Mouse (Mus musculus): Measurements from ENCODE around the gene Gfra1. TPM values are rescaled to one million over a fixed set of nuclear protein-coding genes. Genes with fewer than 3 reads are reported as not detected.
A peak's percentile ranks its signal among the peaks of the same experiment; 100 is the strongest.

The Gfra1 gene
- total RNA-seq, 1 experiment from 2014 or later: 0.40 TPM

DNA sequence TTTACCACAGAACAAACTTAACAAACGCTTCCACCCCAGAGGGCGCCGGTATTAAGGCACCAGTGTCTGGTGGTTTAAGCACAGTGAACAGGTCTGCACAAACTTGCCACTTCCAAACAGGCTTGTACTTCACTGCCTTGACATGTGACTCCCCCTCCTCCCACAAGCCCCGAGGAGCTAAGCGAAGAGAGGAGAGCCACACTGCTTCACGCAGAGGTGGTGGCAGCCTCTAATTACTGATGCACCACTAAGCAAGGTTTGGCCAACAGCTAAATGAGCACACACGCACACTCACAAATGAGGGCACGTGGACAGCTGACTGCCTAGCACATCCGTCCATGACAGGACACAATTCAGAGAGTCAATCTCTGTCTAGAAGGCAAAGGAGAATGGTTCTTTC lies 91.0 kb downstream of the Gfra1 start:
- ATAC-seq (replicated peaks in 1 of 2; ENCODE audit: insufficient read depth in 1 of 2, low FRiP score in 2 of 2, low TSS enrichment in 1 of 2, low read depth in 1 of 2, poor library complexity in 2 of 2, severe bottlenecking in 2 of 2): no peak

DNA sequence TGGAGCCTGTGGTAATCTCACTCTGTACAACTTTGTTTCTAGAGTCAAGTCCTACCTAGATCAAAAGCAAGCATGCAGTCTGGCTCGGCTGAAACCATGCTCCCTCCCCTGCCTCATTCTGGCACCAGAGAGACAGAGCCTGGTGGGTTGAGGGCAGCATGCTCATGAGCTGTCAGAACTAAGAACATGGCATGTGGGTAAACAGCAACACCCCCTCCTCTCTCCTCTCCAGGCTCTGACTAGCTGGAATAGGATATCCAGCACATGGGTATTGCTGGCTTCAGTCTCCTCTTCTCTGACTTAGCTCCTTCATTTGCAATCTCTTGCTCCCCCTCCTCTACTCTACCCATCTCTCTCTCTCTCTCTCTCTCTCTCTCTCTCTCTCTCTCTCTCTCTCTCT lies 94.7 kb downstream of the Gfra1 start:
- no peak for ATAC-seq (replicated peaks in 1 of 2; ENCODE audit: insufficient read depth in 1 of 2, low FRiP score in 2 of 2, low TSS enrichment in 1 of 2, low read depth in 1 of 2, poor library complexity in 2 of 2, severe bottlenecking in 2 of 2)

GRCm38 (mm10) chr19:58358063-58358462 lies 97.6 kb downstream of the Gfra1 start:
- peak; percentile 63 to 65 for ATAC-seq (replicated peaks in 1 of 2; ENCODE audit: insufficient read depth in 1 of 2, low FRiP score in 2 of 2, low TSS enrichment in 1 of 2, low read depth in 1 of 2, poor library complexity in 2 of 2, severe bottlenecking in 2 of 2)

DNA sequence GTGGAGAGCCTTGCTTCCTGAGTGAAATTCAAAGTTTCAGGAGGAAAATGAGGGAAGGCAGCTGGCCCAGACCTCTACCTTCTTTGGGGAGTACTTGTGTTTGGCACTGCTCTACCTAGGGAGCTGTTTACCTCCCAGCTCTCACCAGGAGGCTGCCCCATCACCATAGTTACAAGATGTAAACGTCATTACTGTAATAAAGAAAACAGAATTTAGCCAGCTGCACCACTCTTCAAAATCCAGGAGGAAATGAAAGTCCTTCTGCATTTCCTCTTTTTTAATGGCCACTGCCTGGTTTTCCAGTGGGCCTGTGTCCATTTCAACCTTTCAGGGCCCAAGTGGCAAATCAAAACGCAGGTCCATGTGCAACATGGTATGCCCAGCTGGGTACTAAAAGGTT lies 101.8 kb downstream of the Gfra1 start:
- no peak for ATAC-seq (replicated peaks in 1 of 2; ENCODE audit: insufficient read depth in 1 of 2, low FRiP score in 2 of 2, low TSS enrichment in 1 of 2, low read depth in 1 of 2, poor library complexity in 2 of 2, severe bottlenecking in 2 of 2)

DNA sequence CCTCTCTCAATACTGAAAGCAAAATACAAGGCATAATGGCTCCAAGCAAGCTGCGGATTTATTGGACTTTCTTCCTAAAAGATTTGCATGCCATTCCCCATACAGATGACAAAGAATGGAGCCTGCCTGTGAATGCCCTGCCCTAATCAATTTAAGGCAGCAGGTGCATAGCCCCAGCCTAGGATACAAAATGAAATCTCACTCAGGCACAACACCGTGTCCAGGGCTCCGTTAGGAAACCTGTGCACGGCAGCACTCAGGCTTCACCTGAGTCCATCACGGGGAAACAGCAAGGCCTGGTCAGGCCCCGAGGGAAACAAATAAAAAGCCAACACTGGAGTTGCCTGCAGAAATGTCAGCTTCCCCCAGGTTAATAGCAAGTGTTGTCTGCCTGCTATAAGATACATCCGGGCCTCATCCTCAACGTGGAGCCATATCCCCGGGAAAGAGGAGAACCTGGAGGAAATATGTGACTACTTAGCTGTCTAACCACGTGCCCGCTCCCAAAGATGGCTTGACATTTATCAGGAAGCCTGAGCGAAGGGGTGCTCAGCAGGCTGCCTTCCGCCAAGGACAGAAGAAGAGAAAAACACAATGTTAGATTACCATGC lies 102.3 kb downstream of the Gfra1 start:
- no peak for ATAC-seq (replicated peaks in 1 of 2; ENCODE audit: insufficient read depth in 1 of 2, low FRiP score in 2 of 2, low TSS enrichment in 1 of 2, low read depth in 1 of 2, poor library complexity in 2 of 2, severe bottlenecking in 2 of 2)

GRCm38 (mm10) chr19:58349890-58350408 lies 105.8 kb downstream of the Gfra1 start:
- no peak for ATAC-seq (replicated peaks in 1 of 2; ENCODE audit: insufficient read depth in 1 of 2, low FRiP score in 2 of 2, low TSS enrichment in 1 of 2, low read depth in 1 of 2, poor library complexity in 2 of 2, severe bottlenecking in 2 of 2)

- ATAC-seq (replicated peaks in 1 of 2; ENCODE audit: insufficient read depth in 1 of 2, low FRiP score in 2 of 2, low TSS enrichment in 1 of 2, low read depth in 1 of 2, poor library complexity in 2 of 2, severe bottlenecking in 2 of 2): no peak
These were observed 110.6 kb downstream of the Gfra1 start for GRCm38 (mm10) chr19:58345137-58345536.

DNA sequence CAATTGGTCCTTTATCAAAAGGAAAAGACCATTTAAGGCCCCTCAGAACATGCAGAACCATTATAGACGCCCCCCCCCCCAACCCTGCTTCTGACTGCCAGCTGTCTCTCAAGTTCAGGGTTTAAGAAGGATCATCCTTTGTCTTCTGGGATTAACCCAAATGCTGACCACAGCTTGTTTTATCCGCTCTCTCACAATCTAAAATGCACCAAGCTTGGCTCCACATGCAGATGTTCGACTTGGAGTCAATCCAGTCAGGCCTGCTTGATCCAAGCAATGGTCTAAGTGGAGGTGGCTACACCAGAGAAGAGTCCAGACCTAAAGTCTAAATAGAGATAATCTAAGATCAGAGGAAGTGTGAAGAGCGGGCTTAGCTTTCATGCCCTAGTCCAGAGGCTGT lies 114.4 kb downstream of the Gfra1 start:
- no peak for ATAC-seq (replicated peaks in 1 of 2; ENCODE audit: insufficient read depth in 1 of 2, low FRiP score in 2 of 2, low TSS enrichment in 1 of 2, low read depth in 1 of 2, poor library complexity in 2 of 2, severe bottlenecking in 2 of 2)

GRCm38 (mm10) chr19:58340221-58340620 lies 115.5 kb downstream of the Gfra1 start:
- no peak for ATAC-seq (replicated peaks in 1 of 2; ENCODE audit: insufficient read depth in 1 of 2, low FRiP score in 2 of 2, low TSS enrichment in 1 of 2, low read depth in 1 of 2, poor library complexity in 2 of 2, severe bottlenecking in 2 of 2)

GRCm38 (mm10) chr19:58336802-58337201 lies 118.9 kb downstream of the Gfra1 start:
- peak; percentile 42 to 72; a peak in 3 of 4 replicates for ATAC-seq (replicated peaks in 1 of 2; ENCODE audit: insufficient read depth in 1 of 2, low FRiP score in 2 of 2, low TSS enrichment in 1 of 2, low read depth in 1 of 2, poor library complexity in 2 of 2, severe bottlenecking in 2 of 2)

GRCm38 (mm10) chr19:58335585-58336530 lies 119.9 kb downstream of the Gfra1 start:
- ATAC-seq (replicated peaks in 1 of 2; ENCODE audit: insufficient read depth in 1 of 2, low FRiP score in 2 of 2, low TSS enrichment in 1 of 2, low read depth in 1 of 2, poor library complexity in 2 of 2, severe bottlenecking in 2 of 2): no peak

GRCm38 (mm10) chr19:58329305-58329704 lies 126.4 kb downstream of the Gfra1 start:
- no peak for ATAC-seq (replicated peaks in 1 of 2; ENCODE audit: insufficient read depth in 1 of 2, low FRiP score in 2 of 2, low TSS enrichment in 1 of 2, low read depth in 1 of 2, poor library complexity in 2 of 2, severe bottlenecking in 2 of 2)

DNA sequence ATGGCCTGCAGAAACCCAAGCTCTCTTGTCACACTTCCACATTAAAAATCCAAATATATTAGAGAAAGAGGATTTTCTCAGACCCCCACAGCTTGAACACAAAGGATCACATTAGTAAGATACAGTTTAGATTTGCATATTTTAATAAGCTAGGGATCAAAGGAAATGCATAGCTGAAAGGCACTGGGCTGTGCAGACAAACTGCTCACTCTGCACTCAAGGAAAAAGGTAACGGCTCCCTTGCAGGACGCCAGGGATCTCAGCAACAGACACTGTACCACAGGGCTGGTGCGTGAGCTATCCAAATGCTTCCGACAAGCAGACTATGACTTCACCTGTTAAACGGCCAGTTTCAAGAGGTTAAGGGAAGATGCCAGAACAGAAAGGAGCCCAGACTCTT lies 127.7 kb downstream of the Gfra1 start:
- ATAC-seq (replicated peaks in 1 of 2; ENCODE audit: insufficient read depth in 1 of 2, low FRiP score in 2 of 2, low TSS enrichment in 1 of 2, low read depth in 1 of 2, poor library complexity in 2 of 2, severe bottlenecking in 2 of 2): no peak

- ATAC-seq (replicated peaks in 1 of 2; ENCODE audit: insufficient read depth in 1 of 2, low FRiP score in 2 of 2, low TSS enrichment in 1 of 2, low read depth in 1 of 2, poor library complexity in 2 of 2, severe bottlenecking in 2 of 2): no peak
These were observed 139.2 kb downstream of the Gfra1 start for GRCm38 (mm10) chr19:58316474-58316873.

DNA sequence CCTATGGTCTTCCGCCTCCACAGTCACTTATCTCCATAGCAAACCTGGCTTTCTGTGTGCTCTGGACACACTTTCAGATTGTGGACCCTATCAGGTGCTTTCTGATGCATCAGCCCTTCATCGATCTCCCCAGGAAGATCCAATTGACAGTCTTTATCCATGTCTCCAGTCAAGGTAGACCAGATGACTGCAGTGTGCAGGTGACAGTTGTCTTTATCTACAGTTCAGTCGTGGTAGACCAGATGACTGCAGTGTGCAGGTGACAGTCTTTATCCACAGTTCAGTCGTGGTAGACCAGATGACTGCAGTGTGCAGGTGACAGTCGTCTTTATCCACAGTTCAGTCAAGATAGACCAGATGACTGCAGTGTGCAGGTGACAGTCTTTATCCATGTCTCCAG lies 140.0 kb downstream of the Gfra1 start:
- ATAC-seq (replicated peaks in 1 of 2; ENCODE audit: insufficient read depth in 1 of 2, low FRiP score in 2 of 2, low TSS enrichment in 1 of 2, low read depth in 1 of 2, poor library complexity in 2 of 2, severe bottlenecking in 2 of 2): no peak

DNA sequence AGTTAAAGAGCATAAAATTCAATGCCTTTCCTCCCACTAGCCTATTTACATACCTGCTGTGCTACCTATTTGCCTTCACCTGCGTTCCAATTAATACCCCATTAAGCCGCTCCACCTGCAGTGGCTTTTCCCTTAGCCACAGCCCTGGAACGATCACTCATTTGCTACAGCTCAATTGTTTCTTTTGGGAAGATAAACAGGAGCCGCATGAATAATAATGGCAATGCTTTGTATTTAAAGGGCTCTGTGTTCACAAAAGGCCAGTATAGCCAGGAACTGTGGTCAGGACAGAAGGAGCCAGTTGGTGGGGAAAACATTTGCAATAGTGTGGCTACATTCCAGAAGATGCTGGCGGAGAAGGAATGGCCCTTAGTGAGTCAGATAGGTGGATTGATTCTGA lies 141.1 kb downstream of the Gfra1 start:
- no peak for ATAC-seq (replicated peaks in 1 of 2; ENCODE audit: insufficient read depth in 1 of 2, low FRiP score in 2 of 2, low TSS enrichment in 1 of 2, low read depth in 1 of 2, poor library complexity in 2 of 2, severe bottlenecking in 2 of 2)

- no peak for ATAC-seq (replicated peaks in 1 of 2; ENCODE audit: insufficient read depth in 1 of 2, low FRiP score in 2 of 2, low TSS enrichment in 1 of 2, low read depth in 1 of 2, poor library complexity in 2 of 2, severe bottlenecking in 2 of 2)
These were observed 141.9 kb downstream of the Gfra1 start for GRCm38 (mm10) chr19:58313785-58314184.

DNA sequence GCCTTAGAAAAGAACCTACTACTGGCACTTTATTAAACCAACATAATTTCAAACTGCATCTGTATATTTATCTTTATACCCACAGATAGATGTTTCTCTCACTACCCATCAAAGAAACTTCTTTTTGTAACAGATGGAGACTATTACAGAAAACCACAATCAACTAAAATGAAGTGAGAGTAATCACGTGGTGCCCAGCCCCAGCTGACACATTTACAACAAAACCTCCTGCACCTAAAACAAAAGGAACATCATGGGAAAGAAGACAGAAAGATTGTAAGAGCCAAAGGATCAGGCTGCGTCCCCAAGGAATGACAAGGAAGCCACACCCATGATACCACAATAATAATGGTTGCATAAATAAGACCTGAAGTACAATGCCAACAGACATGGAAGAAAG lies 143.2 kb downstream of the Gfra1 start:
- ATAC-seq (replicated peaks in 1 of 2; ENCODE audit: insufficient read depth in 1 of 2, low FRiP score in 2 of 2, low TSS enrichment in 1 of 2, low read depth in 1 of 2, poor library complexity in 2 of 2, severe bottlenecking in 2 of 2): no peak

Measured in hematopoietic stem cell, adult 5-6 weeks (primary cell).